Mouse (Mus musculus) common myeloid progenitor, adult 5-6 weeks (primary cell): ENCODE measurements around the gene Gm4763. TPM values are rescaled to one million over a fixed set of nuclear protein-coding genes. Genes with fewer than 3 reads are reported as not detected.

Source experiments
- total RNA-seq: library from RNA; stranded (forward); fragments of 200-1000, 187-1606 nt; gene quantifications from 2 replicates; pipeline ENCODE4 v1.2.3, GENCODE M21; 2017

Gm4763 gene
- total RNA-seq, 1 experiment from 2014 or later: not detected

Other genes starting within 250 kb of the Gm4763 start
- gene Cadm4, start 244.9 kb downstream of the Gm4763 start, total RNA-seq: not detected in 2 replicates
- 7.0 and 9.0 TPM in 2 replicates for gene Zfp428, start 219.9 kb downstream of the Gm4763 start, total RNA-seq
- gene AC161166.1, start 214.5 kb downstream of the Gm4763 start, total RNA-seq: not detected in 2 replicates
- gene Irgq, start 196.2 kb downstream of the Gm4763 start, total RNA-seq: 3.5 and 6.0 TPM in 2 replicates
- gene Pinlyp, start 180.8 kb downstream of the Gm4763 start, total RNA-seq: not detected in 2 replicates
- 32.2 and 37.0 TPM in 2 replicates for gene Xrcc1, start 180.6 kb downstream of the Gm4763 start, total RNA-seq
- 13.2 and 14.6 TPM in 2 replicates for gene Ethe1, start 139.4 kb downstream of the Gm4763 start, total RNA-seq
- not detected in 2 replicates for gene Zfp575, start 139.3 kb downstream of the Gm4763 start, total RNA-seq
- gene Phldb3, start 116.1 kb downstream of the Gm4763 start, total RNA-seq: 9.6 and 14.7 TPM in 2 replicates
- gene Lypd3, start 90.4 kb downstream of the Gm4763 start, total RNA-seq: not detected in 2 replicates
- not detected in 2 replicates for gene Tex101, start 50.2 kb downstream of the Gm4763 start, total RNA-seq
- gene BC049730, start 17.7 kb downstream of the Gm4763 start, total RNA-seq: not detected in 2 replicates
- gene Cd177, start 33.4 kb upstream of the Gm4763 start, total RNA-seq: 5.7 and 9.7 TPM in 2 replicates
- gene Ceacam10, start 50.3 kb upstream of the Gm4763 start, total RNA-seq: 1.2 TPM in 1 of 2 replicates, not detected in the other
- 34.7 and 43.7 TPM in 2 replicates for gene Gm9844, start 135.3 kb upstream of the Gm4763 start, total RNA-seq
- not detected in 2 replicates for gene Lypd4, start 143.0 kb upstream of the Gm4763 start, total RNA-seq
- gene Dmrtc2, start 143.1 kb upstream of the Gm4763 start, total RNA-seq: not detected in 2 replicates
- 1,538 and 1,683 TPM in 2 replicates for gene Rps19, start 157.5 kb upstream of the Gm4763 start, total RNA-seq
- gene Cd79a, start 170.5 kb upstream of the Gm4763 start, total RNA-seq: not detected in 2 replicates
- 43.2 and 54.1 TPM in 2 replicates for gene Arhgef1, start 176.0 kb upstream of the Gm4763 start, total RNA-seq
- not detected in 2 replicates for gene Gm4881, start 217.6 kb upstream of the Gm4763 start, total RNA-seq
- 78.3 and 82.6 TPM in 2 replicates for gene Rabac1, start 245.8 kb upstream of the Gm4763 start, total RNA-seq